Mouse (Mus musculus): ENCODE results near the gene Pdzd8.

The Pdzd8 gene

GRCm38 (mm10) chr19:59345658-59346283, at the start of gene Pdzd8:
Pdzd8 (minus strand) TSS chr19:59345780.
- DNase-seq (ENCODE audit: low spot score in 2 of 2), result peak; percentile 93 to 94

- peak; percentile 82 to 87 for DNase-seq (ENCODE audit: low spot score in 2 of 2)
These were observed 48.3 kb upstream of the Pdzd8 start for GRCm38 (mm10) chr19:59393777-59394441.

GRCm38 (mm10) chr19:59388847-59389606, 43.4 kb upstream of the Pdzd8 start:
- peak; percentile 84 to 85 for DNase-seq (ENCODE audit: low spot score in 2 of 2)

- peak; percentile 60 to 71 for DNase-seq (ENCODE audit: low spot score in 2 of 2)
These were observed 42.8 kb upstream of the Pdzd8 start for GRCm38 (mm10) chr19:59388399-59388798.

- DNase-seq (ENCODE audit: low spot score in 2 of 2), result peak; percentile 52 to 65
These were observed 41.6 kb upstream of the Pdzd8 start for GRCm38 (mm10) chr19:59387178-59387577.

- no peak for DNase-seq (ENCODE audit: low spot score in 2 of 2)
These were observed 39.3 kb upstream of the Pdzd8 start for GRCm38 (mm10) chr19:59384582-59385495.

- no peak for DNase-seq (ENCODE audit: low spot score in 2 of 2)
These were observed 36.9 kb upstream of the Pdzd8 start for GRCm38 (mm10) chr19:59382416-59382917.

- no peak for DNase-seq (ENCODE audit: low spot score in 2 of 2)
These were observed 34.4 kb upstream of the Pdzd8 start for GRCm38 (mm10) chr19:59379995-59380394.

- no peak for DNase-seq (ENCODE audit: low spot score in 2 of 2)
These were observed 30.9 kb upstream of the Pdzd8 start for GRCm38 (mm10) chr19:59376481-59376880.

- no peak for DNase-seq (ENCODE audit: low spot score in 2 of 2)
These were observed 29.4 kb upstream of the Pdzd8 start for GRCm38 (mm10) chr19:59374940-59375339.

- DNase-seq (ENCODE audit: low spot score in 2 of 2), result no peak
These were observed 27.3 kb upstream of the Pdzd8 start for GRCm38 (mm10) chr19:59372928-59373327.

- no peak for DNase-seq (ENCODE audit: low spot score in 2 of 2)
These were observed 25.4 kb upstream of the Pdzd8 start for GRCm38 (mm10) chr19:59371016-59371415.

- no peak for DNase-seq (ENCODE audit: low spot score in 2 of 2)
These were observed 22.3 kb upstream of the Pdzd8 start for GRCm38 (mm10) chr19:59367892-59368291.

- no peak for DNase-seq (ENCODE audit: low spot score in 2 of 2)
These were observed 21.1 kb upstream of the Pdzd8 start for GRCm38 (mm10) chr19:59366724-59367123.

GRCm38 (mm10) chr19:59363666-59364065, 18.1 kb upstream of the Pdzd8 start:
- peak in 1 of 2 experiments; percentile 3 for DNase-seq (ENCODE audit: low spot score in 2 of 2)

- DNase-seq (ENCODE audit: low spot score in 2 of 2), result peak in 1 of 2 experiments; percentile 4
These were observed 17.1 kb upstream of the Pdzd8 start for GRCm38 (mm10) chr19:59362646-59363045.

- DNase-seq (ENCODE audit: low spot score in 2 of 2), result peak in 1 of 2 experiments; percentile 2
These were observed 14.9 kb upstream of the Pdzd8 start for GRCm38 (mm10) chr19:59360486-59360896.

- DNase-seq (ENCODE audit: low spot score in 2 of 2), result peak in 1 of 2 experiments; percentile 10
These were observed 13.6 kb upstream of the Pdzd8 start for GRCm38 (mm10) chr19:59359202-59359601.

GRCm38 (mm10) chr19:59357878-59358277, 12.3 kb upstream of the Pdzd8 start:
- peak in 1 of 2 experiments; percentile 5 for DNase-seq (ENCODE audit: low spot score in 2 of 2)

- peak in 1 of 2 experiments; percentile 5 for DNase-seq (ENCODE audit: low spot score in 2 of 2)
These were observed 11.4 kb upstream of the Pdzd8 start for GRCm38 (mm10) chr19:59356843-59357595.
